Mouse (Mus musculus): Measurements from ENCODE around the gene Zbtb8b. TPM values are rescaled to one million over a fixed set of nuclear protein-coding genes. Genes with fewer than 3 reads are reported as not detected.

The Zbtb8b gene
- polyA plus RNA-seq, 1 experiment from 2014 or later, result 3.1 TPM

DNA sequence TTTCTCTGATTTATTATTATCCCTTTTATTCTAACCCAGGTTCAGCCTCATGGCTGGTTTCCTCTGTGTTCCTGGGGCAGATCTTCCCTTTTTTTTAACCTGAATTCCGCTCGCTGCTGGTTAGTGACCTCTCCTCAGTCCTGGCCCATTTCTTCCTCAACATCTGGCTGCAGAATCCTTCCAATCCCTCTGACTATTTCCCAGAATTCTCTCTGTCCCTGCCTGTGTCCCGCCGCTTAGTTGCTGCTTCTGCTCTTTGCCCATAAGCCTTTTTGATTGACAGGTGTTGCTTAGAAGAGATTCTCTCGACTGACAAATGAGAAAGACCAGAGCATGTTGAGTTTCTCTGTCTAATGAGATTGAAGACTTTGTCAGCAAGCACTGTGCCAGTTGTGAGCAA lies 15.5 kb upstream of the Zbtb8b start:
- Histone ChIP-seq H3K27me3 (no peaks in the 10 kb centered on the region), H3K4me1 (no peaks in the 10 kb centered on the region), H3K4me3 (no peak overlapping the region), H3K36me3 (no peaks in the 10 kb centered on the region), H3K4me2 (no peak overlapping the region), H3K27ac (no peak overlapping the region), H3K9ac (no peak overlapping the region), H3K9me3 (no peaks in the 10 kb centered on the region)
- ATAC-seq (ENCODE audit: borderline replicate concordance, extremely low read depth, low FRiP score, low TSS enrichment), result no peak
- 55% methylated on average over 5 of the region's 5 CpGs for WGBS

DNA sequence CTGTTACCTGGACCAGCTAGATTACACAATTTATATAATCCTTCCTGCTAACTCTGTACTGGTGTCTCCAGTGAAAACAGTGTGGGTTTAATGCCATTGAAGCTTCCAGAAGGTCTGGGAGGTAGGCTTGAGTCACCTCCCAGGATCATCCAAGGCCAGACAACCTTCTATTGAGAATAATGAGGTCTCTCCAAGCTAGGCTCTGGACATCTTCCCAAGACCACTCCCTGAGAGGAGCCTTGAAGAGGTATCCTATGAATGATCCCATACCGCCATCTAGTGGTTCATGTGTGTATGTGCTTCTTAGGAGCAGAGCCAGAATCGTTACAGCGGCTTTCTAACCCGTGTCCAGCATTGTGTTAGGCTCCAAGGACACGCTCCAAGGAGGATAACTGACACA lies 14.6 kb upstream of the Zbtb8b start:
- ATAC-seq (ENCODE audit: borderline replicate concordance, extremely low read depth, low FRiP score, low TSS enrichment), result peak; percentile 77
- Histone ChIP-seq H3K4me2 (no peak overlapping the region), H3K4me3 (no peak overlapping the region), H3K9ac (no peak overlapping the region), H3K9me3 (no peaks in the 10 kb centered on the region), H3K27ac (no peak overlapping the region), H3K4me1 (no peaks in the 10 kb centered on the region), H3K36me3 (no peaks in the 10 kb centered on the region), H3K27me3 (no peaks in the 10 kb centered on the region)
- WGBS, result 3% methylated on average over 5 of the region's 5 CpGs

DNA sequence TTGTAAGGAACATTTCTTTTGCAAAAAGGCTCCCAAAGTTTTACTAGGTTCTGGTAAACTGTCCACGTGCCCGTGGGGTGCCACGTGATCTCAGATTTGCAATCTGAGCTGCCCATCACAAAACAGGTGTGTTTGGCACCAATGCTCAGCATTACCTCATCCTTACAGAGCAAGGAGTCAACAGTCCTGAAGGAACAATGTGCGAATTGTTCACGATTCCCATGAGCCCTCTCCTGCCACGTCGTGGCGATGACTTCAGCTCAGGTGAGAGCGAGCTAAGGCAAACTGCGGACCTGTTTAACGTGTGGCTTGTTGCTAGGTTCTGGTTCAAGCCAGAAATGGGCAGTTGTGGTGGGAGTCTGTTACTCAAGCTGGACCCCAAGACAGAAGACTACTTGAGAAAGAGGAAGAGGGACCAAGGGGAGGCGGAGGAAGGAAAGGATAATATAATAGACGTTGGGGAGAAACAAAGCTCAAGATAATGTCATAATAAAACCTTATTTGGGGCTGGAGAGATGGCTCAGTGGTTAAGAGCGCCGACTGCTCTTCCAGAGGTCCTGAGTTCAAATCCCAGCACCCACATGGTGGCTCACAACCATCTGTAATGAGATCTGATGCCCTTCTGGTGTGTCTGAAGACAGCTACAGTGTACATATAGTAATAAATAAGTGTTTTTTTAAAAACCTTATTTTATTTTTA lies 11.0 kb upstream of the Zbtb8b start:
- no peak overlapping the region for H3K4me3 ChIP-seq

DNA sequence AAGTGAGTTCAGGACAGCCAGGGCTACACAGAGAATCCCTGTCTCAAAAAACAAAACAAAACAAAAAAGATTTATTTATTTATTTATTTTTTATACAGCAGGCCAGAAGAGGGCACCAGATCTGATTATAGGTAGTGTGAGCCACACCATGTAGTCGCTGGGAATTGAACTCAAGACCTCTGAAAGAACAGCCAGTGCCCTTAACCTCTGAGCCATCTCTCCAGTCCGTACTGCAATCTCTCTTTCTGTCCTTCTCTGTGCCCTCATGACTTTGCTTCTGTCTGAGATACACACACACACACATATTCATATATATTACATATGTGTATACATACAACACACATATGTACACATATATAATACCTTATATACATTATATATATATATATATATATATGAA lies 10.2 kb upstream of the Zbtb8b start:
- Histone ChIP-seq H3K36me3 (no peaks in the 10 kb centered on the region), H3K4me2 (no peak overlapping the region), H3K4me3 (no peak overlapping the region), H3K27ac (no peak overlapping the region), H3K27me3 (no peaks in the 10 kb centered on the region), H3K9ac (no peak overlapping the region), H3K4me1 (peaks cover 11% of the 10 kb centered on the region), H3K9me3 (no peaks in the 10 kb centered on the region)
- WGBS, result 77% methylated on average over 2 of the region's 2 CpGs
- ATAC-seq (ENCODE audit: borderline replicate concordance, extremely low read depth, low FRiP score, low TSS enrichment), result no peak

More for the DNA sequence above, 11.0 kb upstream of the Zbtb8b start:
- WGBS, result 62% methylated on average over 15 of the region's 15 CpGs
- Histone ChIP-seq H3K4me1 (peaks cover 11% of the 10 kb centered on the region), H3K4me2 (no peak overlapping the region), H3K36me3 (no peaks in the 10 kb centered on the region), H3K9ac (no peak overlapping the region), H3K9me3 (no peaks in the 10 kb centered on the region), H3K27ac (no peak overlapping the region), H3K27me3 (no peaks in the 10 kb centered on the region)
- no peak for ATAC-seq (ENCODE audit: borderline replicate concordance, extremely low read depth, low FRiP score, low TSS enrichment)

DNA sequence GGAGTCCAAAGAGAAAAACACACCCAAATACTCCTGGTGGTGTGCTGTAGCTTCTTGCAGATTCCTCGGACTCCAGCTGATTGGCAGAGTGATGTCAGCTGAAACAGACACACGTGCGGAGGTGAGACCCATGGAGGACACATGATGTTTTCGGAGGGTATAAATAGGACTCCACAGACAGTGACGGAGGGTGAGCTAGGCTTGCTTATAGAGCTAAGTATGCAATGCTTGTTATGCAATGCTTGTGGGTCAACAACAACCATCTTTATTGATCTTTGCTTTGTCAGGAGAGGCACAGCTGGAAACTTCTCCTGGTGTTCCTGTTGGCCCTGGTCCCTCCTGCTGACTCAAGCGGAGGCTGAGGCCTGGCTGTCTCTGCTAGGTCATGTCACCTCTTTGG lies 8.1 kb upstream of the Zbtb8b start:
- H3K9me3 ChIP-seq, result no peaks in the 10 kb centered on the region
- ATAC-seq (ENCODE audit: borderline replicate concordance, extremely low read depth, low FRiP score, low TSS enrichment), result no peak
- no peak overlapping the region for H3K4me2 ChIP-seq
- no peak overlapping the region for H3K4me3 ChIP-seq
- peaks cover 11% of the 10 kb centered on the region for H3K4me1 ChIP-seq
- no peaks in the 10 kb centered on the region for H3K27me3 ChIP-seq
- no peaks in the 10 kb centered on the region for H3K36me3 ChIP-seq
- 74% methylated on average over 6 of the region's 6 CpGs for WGBS
- H3K27ac ChIP-seq, result no peak overlapping the region
- H3K9ac ChIP-seq, result no peak overlapping the region

DNA sequence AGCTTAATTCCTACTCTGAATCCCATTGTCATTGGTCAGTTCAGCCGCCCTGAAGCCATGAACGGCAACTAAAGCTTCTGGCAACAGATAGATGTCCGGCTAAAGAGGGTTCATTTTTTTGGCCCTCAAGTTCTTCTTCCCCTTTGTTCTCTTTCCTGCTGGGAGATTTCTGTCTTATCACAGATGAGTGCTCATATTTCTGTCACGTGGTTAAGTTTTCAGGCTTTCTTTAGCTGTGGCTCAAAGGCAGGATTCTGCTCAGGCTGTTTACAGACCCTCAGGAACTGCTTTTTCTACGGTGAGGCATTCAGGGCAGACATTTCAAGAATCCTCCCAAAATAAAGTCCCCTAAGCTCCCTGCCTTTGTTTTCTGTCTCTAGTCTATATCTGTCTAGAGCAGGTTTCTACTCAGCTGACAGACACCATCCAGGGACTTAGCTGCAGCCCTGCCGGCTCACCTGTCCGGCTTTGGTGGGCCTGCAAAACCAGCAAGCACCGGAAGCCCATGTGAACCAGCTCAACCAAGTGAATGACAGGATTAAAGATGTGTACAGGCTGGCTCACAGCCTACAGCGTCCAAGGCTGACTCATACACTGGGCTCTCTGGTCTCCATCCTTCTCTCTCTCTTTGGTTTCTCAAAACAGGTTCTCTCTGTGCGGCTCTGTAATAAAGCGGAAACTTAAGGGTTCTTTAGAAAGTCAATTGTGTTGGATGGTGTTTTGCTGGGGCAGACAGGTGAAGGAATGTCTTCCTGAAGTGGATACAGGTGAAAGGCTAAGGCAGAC lies 7.3 kb upstream of the Zbtb8b start:
- H3K4me2 ChIP-seq, result no peak overlapping the region
- ATAC-seq (ENCODE audit: borderline replicate concordance, extremely low read depth, low FRiP score, low TSS enrichment), result no peak
- H3K27ac ChIP-seq, result 0 out of 2 replicates have a peak overlapping the region, but pooled peaks have one; percentile 19
- H3K9me3 ChIP-seq, result no peaks in the 10 kb centered on the region
- WGBS, result 54% methylated on average over 11 of the region's 11 CpGs
- H3K36me3 ChIP-seq, result no peaks in the 10 kb centered on the region
- no peaks in the 10 kb centered on the region for H3K27me3 ChIP-seq
- H3K4me3 ChIP-seq, result no peak overlapping the region
- no peak overlapping the region for H3K9ac ChIP-seq
- peaks cover 11% of the 10 kb centered on the region for H3K4me1 ChIP-seq

DNA sequence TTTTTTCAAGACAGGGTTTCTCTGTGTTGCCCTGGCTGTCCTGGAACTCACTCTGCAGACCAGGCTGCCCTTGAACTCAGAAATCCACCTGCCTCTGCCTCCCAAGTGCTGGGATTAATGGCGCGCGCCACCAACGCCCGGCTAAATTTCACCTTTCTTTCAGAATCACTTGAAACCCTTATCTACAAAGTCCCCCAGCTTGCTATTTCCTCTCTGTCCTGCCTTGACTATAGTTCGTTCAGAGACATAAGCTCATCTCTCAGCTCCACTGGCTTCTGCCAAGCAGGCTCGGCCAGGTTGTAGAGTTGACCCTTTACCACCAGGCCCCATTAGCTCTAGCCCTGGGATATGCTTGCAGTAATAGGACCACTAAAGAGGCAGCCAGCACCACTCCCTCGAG lies 6.7 kb upstream of the Zbtb8b start:
- 0 out of 2 replicates have a peak overlapping the region, but pooled peaks have one; percentile 19 for H3K27ac ChIP-seq
- no peak for ATAC-seq (ENCODE audit: borderline replicate concordance, extremely low read depth, low FRiP score, low TSS enrichment)

DNA sequence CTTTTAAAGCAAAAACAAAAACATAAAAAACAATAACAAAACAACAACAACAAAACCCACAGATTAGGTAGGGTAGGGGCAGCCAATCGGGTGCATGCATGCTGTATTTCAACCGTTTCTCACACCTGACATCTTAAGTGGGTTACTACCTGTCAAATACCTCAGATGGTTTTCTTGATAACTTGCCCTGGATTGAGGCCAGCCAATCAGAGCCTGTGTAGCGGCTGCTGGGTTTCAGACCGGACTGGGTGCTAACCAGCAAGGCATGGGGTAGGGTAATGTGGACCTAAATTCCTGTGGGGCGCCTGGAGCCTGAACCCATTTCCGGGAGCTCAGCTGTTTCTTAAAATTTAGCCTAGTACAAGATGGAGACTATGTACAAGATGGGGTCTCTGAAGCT lies 492 bp upstream of the Zbtb8b start:
- 27% methylated on average over 6 of the region's 6 CpGs for WGBS
- Histone ChIP-seq H3K4me3 (peak overlapping the region; percentile 39; the same call in 1 of the 2 replicates), H3K9me3 (no peaks in the 10 kb centered on the region), H3K4me1 (peaks cover 3% of the 10 kb centered on the region), H3K27me3 (peaks cover 36% of the 10 kb centered on the region), H3K27ac (no peak overlapping the region), H3K36me3 (no peaks in the 10 kb centered on the region), H3K9ac (no peak overlapping the region), H3K4me2 (peak overlapping the region; percentile 58)
- ATAC-seq (ENCODE audit: borderline replicate concordance, extremely low read depth, low FRiP score, low TSS enrichment), result no peak

More for the DNA sequence above, 6.7 kb upstream of the Zbtb8b start:
- H3K4me1 ChIP-seq, result peaks cover 11% of the 10 kb centered on the region
- H3K36me3 ChIP-seq, result no peaks in the 10 kb centered on the region
- no peak overlapping the region for H3K4me2 ChIP-seq
- WGBS, result 64% methylated on average over 8 of the region's 8 CpGs
- no peaks in the 10 kb centered on the region for H3K9me3 ChIP-seq
- no peak overlapping the region for H3K4me3 ChIP-seq
- H3K27me3 ChIP-seq, result peaks cover 3% of the 10 kb centered on the region
- H3K9ac ChIP-seq, result no peak overlapping the region

DNA sequence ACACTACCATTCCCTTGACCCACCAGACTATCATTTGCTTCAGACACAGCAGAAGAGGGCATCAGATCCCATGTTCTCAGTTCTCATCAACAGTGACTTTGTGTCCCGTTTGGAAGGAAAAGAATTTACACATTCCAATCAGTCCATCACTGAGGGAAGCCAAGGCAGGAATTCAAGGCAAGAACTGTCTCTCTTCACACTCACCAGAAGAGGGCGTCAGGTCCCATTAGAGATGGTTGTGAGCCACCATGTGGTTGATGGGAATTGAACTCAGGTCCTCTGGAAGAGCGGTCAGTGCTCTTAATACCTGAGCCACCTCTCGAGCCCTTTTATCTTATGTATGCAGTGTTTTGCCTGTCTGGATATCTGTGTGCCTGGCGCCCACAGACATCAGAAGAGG lies 22.3 kb downstream of the Zbtb8b start:
- Histone ChIP-seq H3K4me3 (no peak overlapping the region), H3K4me2 (no peak overlapping the region), H3K9me3 (no peaks in the 10 kb centered on the region), H3K27me3 (no peaks in the 10 kb centered on the region), H3K4me1 (no peaks in the 10 kb centered on the region), H3K36me3 (no peaks in the 10 kb centered on the region), H3K27ac (no peak overlapping the region), H3K9ac (no peak overlapping the region)
- 69% methylated on average over 5 of the region's 5 CpGs for WGBS
- ATAC-seq (ENCODE audit: borderline replicate concordance, extremely low read depth, low FRiP score, low TSS enrichment), result no peak

DNA sequence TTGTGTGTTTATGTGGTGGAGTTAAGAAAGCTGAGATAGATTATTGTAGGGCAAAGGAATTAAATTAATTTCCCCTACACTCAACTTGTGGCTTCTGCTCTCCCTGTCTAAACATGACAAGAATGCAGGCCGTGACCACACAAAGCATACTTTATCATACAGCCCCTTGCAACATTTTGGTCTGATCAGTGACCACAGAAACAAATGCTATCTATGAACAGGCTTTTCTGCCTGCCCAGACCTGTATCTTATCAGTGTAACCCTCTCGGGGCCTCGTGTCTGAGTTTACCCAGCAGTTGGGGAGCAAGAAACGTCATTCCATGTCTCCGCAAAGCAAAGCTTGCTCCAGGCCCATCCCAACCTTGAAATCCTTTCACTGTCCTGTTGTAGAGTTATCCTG lies 24.2 kb downstream of the Zbtb8b start:
- no peak for ATAC-seq (ENCODE audit: borderline replicate concordance, extremely low read depth, low FRiP score, low TSS enrichment)
- H3K9ac ChIP-seq, result no peak overlapping the region
- no peaks in the 10 kb centered on the region for H3K9me3 ChIP-seq
- H3K4me3 ChIP-seq, result no peak overlapping the region
- H3K36me3 ChIP-seq, result no peaks in the 10 kb centered on the region
- H3K27ac ChIP-seq, result no peak overlapping the region
- no peak overlapping the region for H3K4me2 ChIP-seq
- no peaks in the 10 kb centered on the region for H3K4me1 ChIP-seq
- WGBS, result 20% methylated on average over 5 of the region's 5 CpGs
- H3K27me3 ChIP-seq, result no peaks in the 10 kb centered on the region

DNA sequence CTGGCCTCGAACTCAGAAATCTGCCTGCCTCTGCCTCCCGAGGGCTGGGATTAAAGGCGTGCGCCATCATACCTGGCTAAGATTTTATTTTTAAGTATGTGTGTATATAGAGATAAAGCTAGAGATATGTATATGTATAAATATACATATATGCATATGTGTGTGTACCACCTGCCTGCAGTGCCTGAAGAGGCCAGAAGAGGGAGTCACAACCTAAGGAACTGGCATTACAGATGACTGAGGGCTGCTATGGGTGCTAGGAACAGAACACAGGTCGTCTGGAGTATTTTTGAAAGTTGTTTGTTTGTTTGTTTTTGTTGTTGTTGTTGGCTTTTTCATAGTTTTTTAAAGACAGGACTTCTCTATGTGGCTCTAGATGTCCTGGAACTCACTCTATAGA lies 24.8 kb downstream of the Zbtb8b start:
- H3K27me3 ChIP-seq, result no peaks in the 10 kb centered on the region
- no peaks in the 10 kb centered on the region for H3K4me1 ChIP-seq
- H3K4me2 ChIP-seq, result no peak overlapping the region
- H3K4me3 ChIP-seq, result no peak overlapping the region
- H3K36me3 ChIP-seq, result no peaks in the 10 kb centered on the region
- H3K9ac ChIP-seq, result no peak overlapping the region
- WGBS, result 90% methylated on average over 5 of the region's 5 CpGs
- no peak overlapping the region for H3K27ac ChIP-seq
- no peak for ATAC-seq (ENCODE audit: borderline replicate concordance, extremely low read depth, low FRiP score, low TSS enrichment)
- no peaks in the 10 kb centered on the region for H3K9me3 ChIP-seq

DNA sequence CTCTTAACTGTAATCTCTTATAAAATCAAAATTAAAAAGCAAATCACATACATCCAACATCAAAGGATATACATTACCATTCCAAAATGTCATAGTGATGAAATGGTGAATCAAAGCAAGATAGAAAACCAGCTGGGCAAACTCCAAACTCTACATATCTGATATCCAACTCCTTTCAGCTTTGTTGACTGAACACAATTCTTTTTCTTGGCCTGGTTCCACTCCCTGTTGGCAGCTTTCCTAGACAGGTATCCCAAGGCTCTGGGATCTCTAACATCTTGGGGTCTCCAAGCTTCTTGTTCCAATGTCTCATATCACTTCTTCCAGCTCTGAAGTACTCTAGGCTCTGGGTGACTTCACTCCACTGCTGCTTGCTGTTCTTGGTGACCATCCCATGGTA lies 29.7 kb downstream of the Zbtb8b start:
- Histone ChIP-seq H3K27ac (no peak overlapping the region), H3K36me3 (no peaks in the 10 kb centered on the region), H3K4me3 (no peak overlapping the region), H3K4me2 (no peak overlapping the region), H3K27me3 (no peaks in the 10 kb centered on the region), H3K9ac (no peak overlapping the region), H3K4me1 (0 out of 2 replicates have a peak, but pooled peaks cover 7% of the 10 kb centered on the region), H3K9me3 (no peaks in the 10 kb centered on the region)
- no peak for ATAC-seq (ENCODE audit: borderline replicate concordance, extremely low read depth, low FRiP score, low TSS enrichment)

Data from lung, embryonic 15.5 days (tissue).